Mouse (Mus musculus): ENCODE data around the gene Dgkz. TPM values are rescaled to one million over a fixed set of nuclear protein-coding genes. Genes with fewer than 3 reads are reported as not detected.

Dgkz gene
- polyA plus RNA-seq, 1 experiment from 2014 or later: 43.8 TPM

- WGBS: 80% methylated on average over 4 of the region's 4 CpGs
- H3K4me3 ChIP-seq: no peak overlapping the region
- H3K9me3 ChIP-seq (replicated peaks): no peaks in the 10 kb centered on the region
- H3K9ac ChIP-seq: no peak overlapping the region
- no peak overlapping the region for H3K4me2 ChIP-seq
- no peak overlapping the region for H3K27ac ChIP-seq (ENCODE audit: poor library complexity, severe bottlenecking)
- H3K27me3 ChIP-seq (replicated peaks): no peaks in the 10 kb centered on the region
- no peaks in the 10 kb centered on the region for H3K4me1 ChIP-seq (replicated peaks)
- H3K36me3 ChIP-seq: peaks cover 22% of the 10 kb centered on the region
- ATAC-seq (ENCODE audit: insufficient number of reproducible peaks, low FRiP score): no peak
Observed at GRCm38 (mm10) chr2:91884616-91885015, 91.0 kb downstream of the Dgkz start.

GRCm38 (mm10) chr2:91883961-91884360 lies 91.7 kb downstream of the Dgkz start:
- ATAC-seq (ENCODE audit: insufficient number of reproducible peaks, low FRiP score): no peak
- no peaks in the 10 kb centered on the region for H3K27me3 ChIP-seq (replicated peaks)
- no peaks in the 10 kb centered on the region for H3K9me3 ChIP-seq (replicated peaks)
- 0 out of 2 replicates have a peak, but pooled peaks cover under 1% of the 10 kb centered on the region for H3K4me1 ChIP-seq (replicated peaks)
- 72% methylated on average over 4 of the region's 4 CpGs for WGBS
- peaks cover 22% of the 10 kb centered on the region for H3K36me3 ChIP-seq
- H3K4me3 ChIP-seq: no peak overlapping the region
- no peak overlapping the region for H3K9ac ChIP-seq
- H3K4me2 ChIP-seq: no peak overlapping the region
- no peak overlapping the region for H3K27ac ChIP-seq (ENCODE audit: poor library complexity, severe bottlenecking)

Small RNA genes within 50 kb of the gene (microRNA-seq; reads per million reads assigned to microRNA genes)
- gene Mir6999: not detected

Other genes starting within 250 kb of the Dgkz start
- gene Ambra1, start 245.7 kb downstream of the Dgkz start, polyA plus RNA-seq (2016; fragmentation: Nextera tagmentation; extraction: Ambion mirVana): 14.5 and 15.0 TPM in 2 replicates
- 0.15 TPM in 1 of 2 replicates, not detected in the other for gene Chrm4, start 48.6 kb downstream of the Dgkz start, polyA plus RNA-seq (2016; fragmentation: Nextera tagmentation; extraction: Ambion mirVana)
- 724 and 730 TPM in 2 replicates for gene Mdk, start 43.6 kb downstream of the Dgkz start, polyA plus RNA-seq (2016; fragmentation: Nextera tagmentation; extraction: Ambion mirVana)
- gene Gm9821, start 30.2 kb downstream of the Dgkz start, polyA plus RNA-seq (2016; fragmentation: Nextera tagmentation; extraction: Ambion mirVana): 3.2 and 4.0 TPM in 2 replicates
- 6.1 and 6.7 TPM in 2 replicates for gene Creb3l1, start 48.6 kb upstream of the Dgkz start, polyA plus RNA-seq (2016; fragmentation: Nextera tagmentation; extraction: Ambion mirVana)
- 21.1 and 21.5 TPM in 2 replicates for gene Phf21a, start 117.3 kb upstream of the Dgkz start, polyA plus RNA-seq (2016; fragmentation: Nextera tagmentation; extraction: Ambion mirVana)

Measured in heart, embryonic 12.5 days (tissue).